Mouse (Mus musculus) hindlimb bud, embryonic 11.5 days (tissue): ENCODE data around the gene Mal.
A peak's percentile ranks its signal among the peaks of the same experiment; 100 is the strongest.
"Not testable (repeated sequence)": the region's sequence is repeated elsewhere in the genome, so short reads cannot be mapped to it uniquely, and the experiment has no call there.

Experiments
- DNase-seq: peaks from one replicate; pipeline ENCODE4 v3.0.0-alpha.2; 2012; ENCODE audit warnings: low read depth, low spot score; ENCODE audit errors: extremely low spot score

Gene Mal

DNA sequence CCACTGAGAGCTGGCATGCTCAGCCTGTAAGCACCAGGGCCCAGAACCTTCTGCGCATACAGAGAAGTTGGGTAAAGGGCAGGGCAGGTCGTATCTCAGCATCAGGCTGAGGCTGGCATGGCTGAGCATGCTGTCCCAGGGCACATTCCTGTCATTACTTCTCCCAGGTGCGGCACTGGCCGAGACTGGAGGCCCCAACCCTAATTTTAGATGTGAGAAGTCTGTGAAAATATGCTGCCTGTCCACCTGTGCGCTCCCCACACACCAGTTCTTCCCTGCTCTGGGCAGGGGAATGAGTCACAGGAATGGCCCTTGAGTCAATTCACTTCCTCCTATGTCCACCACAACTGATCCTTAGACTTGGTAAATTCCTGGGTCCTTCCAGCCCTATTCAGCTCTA is 30.8 kb downstream of the Mal start:
- DNase-seq: no peak

DNA sequence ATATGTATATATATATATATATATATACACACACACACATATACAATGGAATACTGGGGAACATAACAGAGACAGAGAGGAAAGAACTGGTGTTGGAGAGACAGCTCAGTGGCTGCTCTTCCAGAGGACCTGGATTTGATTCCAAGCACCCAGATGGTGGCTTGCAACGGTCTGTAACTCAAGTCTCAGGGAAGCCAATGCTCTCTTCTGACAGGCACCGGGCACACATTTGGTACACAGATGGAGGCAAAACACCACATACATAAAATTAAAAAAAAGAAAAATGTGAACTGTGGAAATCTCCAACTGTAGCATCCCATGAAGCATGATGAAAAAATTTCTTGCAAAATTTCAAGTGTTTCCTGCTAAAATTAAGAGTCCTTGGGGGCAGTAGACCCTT is 31.7 kb downstream of the Mal start:
- DNase-seq: no peak

DNA sequence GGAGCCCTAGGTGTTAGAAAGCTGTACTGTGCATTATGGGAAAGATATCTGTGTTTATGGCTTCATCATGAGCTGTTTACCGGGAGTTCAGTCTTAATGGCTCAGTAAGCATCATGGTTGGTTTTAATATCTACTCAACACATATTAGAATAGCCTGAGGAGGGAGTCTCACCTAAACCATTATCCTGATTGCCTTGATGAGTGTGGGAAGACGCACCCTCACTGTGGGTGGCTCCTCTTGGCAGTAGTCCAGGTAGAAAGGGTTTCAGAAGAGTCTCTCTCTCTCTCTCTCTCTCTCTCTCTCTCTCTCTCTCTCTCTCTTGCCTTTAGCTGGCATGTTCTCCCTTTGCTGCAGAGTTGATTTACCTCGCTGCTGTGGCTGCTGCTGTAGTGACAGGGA is 34.4 kb downstream of the Mal start:
- DNase-seq: no peak

DNA sequence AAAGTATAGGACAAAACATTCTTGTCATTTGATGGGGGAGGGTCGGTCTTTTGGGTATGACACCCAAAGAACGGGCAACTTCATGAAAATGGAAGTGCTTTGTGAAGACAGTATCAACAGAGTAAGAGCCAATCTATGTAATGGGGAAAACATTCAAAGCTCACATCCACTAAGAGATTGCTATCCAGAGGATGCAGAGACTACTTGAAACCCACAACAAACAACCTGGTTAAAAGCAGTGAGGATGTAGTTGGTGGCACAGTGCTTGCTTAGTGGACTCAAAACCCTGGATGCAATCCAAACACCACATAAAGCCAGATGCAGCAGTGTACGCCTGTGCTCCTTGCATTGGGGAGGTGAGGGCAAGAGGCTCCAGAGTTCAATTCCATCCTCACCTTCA is 37.2 kb downstream of the Mal start:
- no peak for DNase-seq

DNA sequence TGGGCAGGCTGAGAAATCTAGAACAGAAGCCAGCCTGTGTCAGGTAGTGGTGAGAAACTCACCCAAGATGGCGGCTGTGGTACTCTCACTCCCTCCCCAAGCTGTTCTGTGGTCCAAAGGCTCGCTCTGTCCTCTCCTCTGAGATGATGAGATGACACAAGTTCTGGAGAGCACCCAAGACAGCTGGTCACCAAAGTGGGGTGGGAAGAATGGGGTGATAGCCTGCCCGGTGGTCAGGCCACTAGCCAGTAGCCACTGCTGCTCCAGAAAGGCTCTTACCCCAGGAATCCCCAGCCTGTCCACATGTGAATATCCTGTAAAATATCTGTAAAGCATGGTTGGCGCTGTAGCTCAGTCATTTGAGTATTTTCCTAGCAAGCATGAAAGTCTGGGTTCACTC is 44.2 kb downstream of the Mal start:
- no peak for DNase-seq

DNA sequence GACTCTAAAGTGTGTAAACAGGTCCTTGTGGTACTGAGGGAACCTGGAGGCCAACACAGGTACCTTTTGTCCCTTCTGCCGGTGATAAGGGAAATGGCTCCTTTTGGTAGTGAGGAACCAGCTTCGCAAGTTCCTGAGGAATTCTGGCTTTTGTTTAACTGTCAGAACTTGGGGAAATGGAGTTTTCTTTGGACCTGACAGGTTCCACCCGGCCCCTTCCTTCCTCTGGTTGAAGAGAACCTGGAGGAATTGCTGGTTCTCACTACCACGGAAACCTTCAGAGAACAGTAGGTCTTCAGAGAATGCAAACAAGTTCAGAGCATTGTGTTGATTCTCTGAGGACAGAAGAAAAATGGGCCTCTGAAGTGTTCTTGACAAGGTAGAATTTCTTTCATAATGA is 45.1 kb downstream of the Mal start:
- no peak for DNase-seq

DNA sequence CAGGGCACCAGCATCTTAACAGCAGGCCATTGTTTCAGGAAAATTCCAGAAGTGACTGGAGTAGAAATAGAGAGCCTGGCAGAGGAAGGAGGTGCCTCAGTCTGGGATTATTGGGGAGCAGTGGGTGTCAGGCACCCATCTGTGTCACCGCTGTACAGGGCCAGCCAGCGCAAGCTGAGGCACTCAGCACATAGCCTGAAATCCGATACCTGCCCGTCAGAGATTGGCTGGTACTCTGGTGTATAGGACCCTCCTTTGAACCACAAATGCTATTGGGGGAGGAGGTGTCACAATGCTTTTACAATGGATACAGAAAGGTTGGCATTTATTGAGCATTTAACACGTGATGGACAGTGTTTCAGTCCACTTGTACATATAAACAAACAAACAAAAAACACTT is 47.5 kb downstream of the Mal start:
- peak; percentile 31 for DNase-seq

DNA sequence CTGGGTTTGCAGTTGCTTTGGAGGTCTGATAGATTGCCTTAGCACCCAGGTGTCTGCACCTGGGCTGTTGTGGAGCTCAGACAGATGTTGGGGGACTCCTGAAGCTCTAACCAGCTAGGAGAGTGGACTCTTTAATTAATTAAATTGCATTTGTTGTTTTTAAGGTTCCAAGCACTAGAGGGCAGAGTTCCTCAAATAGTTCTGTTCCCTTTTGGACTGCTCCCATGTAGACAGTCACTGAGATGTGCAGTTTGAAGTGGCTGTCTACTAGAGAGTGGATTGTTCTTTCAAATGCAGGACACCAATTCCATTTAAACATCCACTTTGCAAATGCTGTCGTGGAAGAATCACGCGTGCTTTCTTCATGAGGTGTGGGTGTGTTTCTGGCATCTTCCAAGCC is 48.3 kb downstream of the Mal start:
- DNase-seq: peak; percentile 49

DNA sequence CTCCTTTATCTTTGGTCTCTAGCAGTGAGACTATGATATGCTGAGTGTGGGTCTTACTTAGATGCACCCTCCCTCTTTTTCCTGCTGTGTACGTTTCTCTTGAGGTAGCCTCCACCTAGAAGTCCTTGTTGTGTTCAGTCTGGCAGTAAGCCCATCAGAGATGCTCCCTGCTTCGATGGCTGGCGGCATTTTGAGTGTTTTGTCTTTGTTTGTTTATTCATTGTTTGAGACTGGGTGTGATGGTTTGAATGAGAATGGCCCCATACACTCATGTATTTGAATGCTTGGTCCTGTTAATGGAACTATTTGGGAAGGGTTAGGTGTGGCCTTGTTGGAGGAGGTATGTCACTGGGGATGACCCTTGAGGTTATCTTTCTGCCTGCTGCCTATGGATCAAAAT is 51.3 kb downstream of the Mal start:
- no peak for DNase-seq

DNA sequence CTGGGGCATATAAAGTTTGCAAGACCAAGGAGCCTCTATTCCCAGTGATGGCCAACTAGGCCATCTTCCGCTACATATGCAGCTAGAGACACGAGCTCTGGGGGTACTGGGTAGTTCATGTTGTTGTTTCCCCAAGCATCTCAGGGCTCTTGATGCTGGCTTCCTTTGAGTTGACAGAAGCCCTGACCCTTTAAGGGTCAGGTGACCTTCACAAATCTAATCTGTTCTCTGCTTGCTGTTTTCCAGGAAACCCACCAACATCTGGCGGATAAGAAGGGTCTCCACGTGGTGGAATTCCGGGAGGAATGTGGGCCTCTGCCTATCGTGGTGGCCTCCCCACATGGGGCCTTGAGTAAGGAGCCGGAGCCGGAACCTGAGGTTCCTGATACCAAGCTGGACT is 53.1 kb downstream of the Mal start:
- not testable (repeated sequence) for DNase-seq

DNA sequence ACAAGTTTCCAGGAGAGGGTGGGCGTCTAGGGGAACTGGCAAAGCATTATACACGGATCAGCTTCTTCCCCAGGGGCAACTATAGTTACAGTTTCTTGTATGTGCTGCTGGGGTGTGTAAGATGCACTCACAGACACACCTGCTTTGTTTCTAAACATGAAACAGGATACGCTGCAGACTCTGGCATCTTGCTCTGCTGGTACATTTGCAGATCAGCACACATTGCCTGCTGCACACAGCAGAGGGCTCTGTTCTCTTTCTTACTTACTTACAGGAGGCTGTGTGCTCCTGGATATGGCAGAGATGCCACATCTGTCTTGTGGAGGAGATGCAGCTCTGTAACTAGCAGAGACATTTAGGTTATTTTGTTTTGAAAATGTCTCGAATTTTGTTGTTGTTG is 65.7 kb downstream of the Mal start:
- no peak for DNase-seq

DNA sequence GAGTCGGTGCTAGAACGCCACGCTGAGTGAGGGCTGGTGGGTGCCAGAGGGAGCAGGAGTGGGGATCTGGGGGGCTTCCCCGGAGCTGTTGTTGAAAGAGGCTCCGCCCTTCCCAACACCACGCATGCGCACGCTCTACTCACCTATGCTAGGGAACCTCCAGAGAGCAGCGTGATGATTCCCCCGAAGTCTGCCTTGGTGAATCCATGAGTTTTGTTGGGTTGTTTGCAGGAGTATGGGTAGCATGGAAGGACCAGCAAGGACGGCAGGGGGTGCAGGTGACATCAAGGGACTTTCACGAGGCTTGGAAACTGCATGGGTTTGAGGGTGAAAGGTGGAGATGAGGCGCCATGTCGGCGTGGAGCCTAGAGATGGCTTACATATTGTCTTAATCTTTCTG is 66.3 kb downstream of the Mal start:
- no peak for DNase-seq

DNA sequence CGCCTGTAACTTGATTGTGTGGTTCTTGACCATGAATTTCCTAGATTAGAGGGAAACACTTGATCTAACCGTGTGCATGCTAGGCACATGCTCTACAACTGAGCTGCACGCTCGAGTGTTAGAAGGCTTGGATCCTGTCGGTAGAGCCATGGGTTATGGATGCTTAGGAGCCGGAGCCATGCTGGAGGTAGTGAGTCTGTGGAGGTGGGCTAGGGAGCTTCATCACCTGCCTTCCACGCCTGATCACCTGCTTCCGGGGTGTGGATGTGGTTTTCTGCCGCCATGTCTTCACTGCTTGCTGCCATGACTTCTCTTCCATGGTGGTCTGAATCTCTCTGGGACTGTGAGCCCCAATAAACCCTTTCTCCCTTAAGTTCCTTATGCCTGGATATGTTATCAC is 67.6 kb downstream of the Mal start:
- DNase-seq: no peak

DNA sequence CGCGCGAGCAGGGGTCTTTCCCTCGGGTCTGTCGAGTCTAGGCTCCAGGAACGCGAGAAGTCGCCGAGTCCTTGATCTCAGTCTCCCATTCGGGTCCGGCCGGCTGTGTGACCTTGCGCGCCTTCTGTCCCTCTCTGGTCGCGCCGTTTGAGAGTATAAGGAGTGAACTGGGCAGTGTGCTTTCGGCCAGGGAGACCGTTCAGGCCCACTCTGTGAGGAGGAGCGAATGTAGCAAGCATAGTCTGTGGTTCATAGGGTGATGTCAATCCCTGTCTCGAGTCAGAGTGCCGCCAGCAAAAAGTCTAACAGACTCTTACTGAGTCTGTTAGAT is 69.0 kb downstream of the Mal start:
- DNase-seq: no peak

DNA sequence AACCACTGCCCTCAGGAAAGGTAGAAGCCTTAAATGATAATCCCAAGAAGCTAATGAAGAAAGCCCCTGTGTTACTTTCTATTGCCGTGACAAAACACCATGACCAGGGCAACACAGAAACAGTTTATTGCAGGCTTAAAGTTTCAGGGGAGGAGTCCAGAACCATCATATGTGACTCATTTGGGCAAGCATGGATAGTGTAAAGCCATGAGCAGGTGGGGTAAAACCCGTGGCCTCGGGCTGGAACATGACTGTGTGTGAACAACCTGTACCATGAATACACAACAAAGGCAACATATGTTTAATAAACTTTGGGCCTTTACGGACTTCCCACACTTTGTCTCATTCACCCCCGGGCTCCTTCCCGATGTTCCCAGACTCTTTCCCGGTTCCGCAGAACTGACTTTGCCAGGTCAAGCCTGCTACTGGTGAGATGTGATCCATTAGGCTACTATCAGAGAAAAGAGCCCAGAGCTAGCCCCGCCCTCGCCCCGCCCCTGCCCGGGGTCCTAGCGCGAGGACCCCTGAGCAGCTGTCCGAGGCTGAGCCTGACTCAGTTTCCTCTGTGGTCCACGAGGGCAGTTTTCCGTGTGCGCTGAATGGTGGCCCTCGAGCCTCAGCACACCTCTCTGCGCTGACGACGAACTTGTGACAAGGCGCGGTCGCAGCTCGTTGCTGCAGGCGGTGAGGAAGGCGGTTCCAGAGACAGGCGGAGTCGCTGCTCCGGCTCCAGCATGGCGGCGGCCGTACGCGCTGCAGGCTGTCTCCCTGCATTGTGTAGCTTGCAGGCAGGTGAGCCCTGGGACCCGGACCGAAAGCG is 69.6 kb downstream of the Mal start, which contains the start of the genes Zfp661 and Mrps5:
Zfp661 (minus strand) TSS at position 401 of the 820 bp plus-strand sequence.
Mrps5 (plus strand) TSS at position 529 of the 820 bp plus-strand sequence.
- DNase-seq: peak; percentile 26

DNA sequence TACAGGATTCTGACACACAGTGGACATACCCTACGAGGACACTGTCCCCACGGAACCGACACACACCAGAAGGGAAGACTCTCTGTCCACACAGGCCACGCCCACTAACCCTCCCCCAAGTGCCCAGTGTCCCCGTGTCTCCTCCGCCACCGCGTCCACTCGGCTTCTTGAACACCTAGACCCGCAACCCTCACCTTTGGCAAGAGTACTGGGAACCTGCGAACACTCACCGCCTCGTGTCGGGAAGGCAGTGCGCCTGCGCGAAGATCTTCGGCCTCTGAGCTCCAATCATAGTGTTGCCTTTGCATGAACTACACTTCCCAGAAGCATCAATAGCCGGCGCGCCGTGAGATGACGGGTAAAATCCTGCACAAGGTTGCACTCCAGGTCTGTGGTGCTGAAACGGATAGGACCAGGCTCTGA is 72.0 kb downstream of the Mal start:
- DNase-seq: peak; percentile 88
